Mouse (Mus musculus) limb, embryonic 15.5 days (tissue): ENCODE measurements at regions not wholly inside any gene's neighbourhood (a gene's known extent, or its start where the extent isn't known, plus 50 kb on each side); places are given as distances from the start of the nearest gene placed in this dataset.

Experiments
- ATAC-seq: fragments of 200-750 bp; cut with Nextera tagmentation; 2 replicates; pipeline ENCODE4 v1.8.0; 2017; ENCODE audit warnings: low read depth, moderate TSS enrichment; ENCODE audit not compliant: insufficient number of reproducible peaks, low FRiP score, low TSS enrichment
- H3K27ac ChIP-seq: fragments of 300-500 bp; sonication (generic); 2 replicates; pipeline ENCODE4 v1.5.1; 2015; ENCODE audit warnings: moderate library complexity, mild to moderate bottlenecking, inconsistent platforms
- H3K27me3 ChIP-seq: fragments of 300-500 bp; sonication (generic); 2 replicates; pipeline ENCODE4 v1.6.1; 2015; ENCODE audit warnings: inconsistent platforms
- H3K36me3 ChIP-seq: fragments of 300-500 bp; sonication (generic); 2 replicates; pipeline ENCODE4 v1.6.1; 2015; ENCODE audit warnings: inconsistent platforms
- H3K4me1 ChIP-seq: fragments of 300-500 bp; sonication (generic); 2 replicates; pipeline ENCODE4 v1.6.1; 2015; ENCODE audit warnings: inconsistent platforms
- H3K4me2 ChIP-seq: fragments of 300-500 bp; sonication (generic); 2 replicates; pipeline ENCODE4 v1.6.1; 2015; ENCODE audit warnings: mild to moderate bottlenecking, inconsistent platforms
- H3K4me3 ChIP-seq: fragments of 300-500 bp; sonication (generic); 2 replicates; pipeline ENCODE4 v1.5.1; 2015; ENCODE audit warnings: mild to moderate bottlenecking, inconsistent platforms
- H3K9ac ChIP-seq: fragments of 300-500 bp; sonication (generic); 2 replicates; pipeline ENCODE4 v1.6.1; 2015; ENCODE audit warnings: inconsistent platforms
- H3K9me3 ChIP-seq: fragments of 300-500 bp; sonication (generic); 2 replicates; pipeline ENCODE4 v1.6.1; 2016; ENCODE audit warnings: inconsistent platforms
- WGBS: fragments of 180-500 bp; shearing (Covaris S2); methylation state at CpG from one replicate; pipeline ENCODE4 v1.1.7; 2015; 5-methylcytosine and 5-hydroxymethylcytosine counted together

DNA sequence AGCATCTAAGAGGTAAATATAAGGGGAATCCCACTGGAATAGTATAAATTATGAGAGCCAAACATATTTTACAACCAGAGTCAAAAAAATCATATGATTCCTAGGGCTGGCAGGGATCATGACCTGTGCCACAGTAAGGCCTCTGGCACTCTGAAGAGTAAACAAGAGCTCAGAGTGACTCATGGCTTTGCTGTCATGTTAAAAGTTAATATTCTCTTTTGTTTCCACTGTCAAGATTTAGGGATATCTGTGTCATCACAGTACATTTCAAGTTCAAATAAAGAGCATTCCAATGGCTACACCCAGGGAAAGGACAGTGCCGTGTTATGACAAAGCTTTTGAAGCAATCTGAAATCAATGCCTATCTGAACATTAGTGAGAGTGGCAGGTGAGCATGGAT is 341.6 kb upstream of the Marcks start:
- Histone ChIP-seq H3K27me3 (no peaks in the 10 kb centered on the region), H3K36me3 (no peaks in the 10 kb centered on the region), H3K9me3 (no peaks in the 10 kb centered on the region), H3K4me2 (no peak overlapping the region), H3K9ac (no peak overlapping the region), H3K4me1 (no peaks in the 10 kb centered on the region), H3K27ac (no peak overlapping the region), H3K4me3 (no peak overlapping the region)
- 78% methylated on average over 1 of the region's 1 CpGs for WGBS
- no peak for ATAC-seq

DNA sequence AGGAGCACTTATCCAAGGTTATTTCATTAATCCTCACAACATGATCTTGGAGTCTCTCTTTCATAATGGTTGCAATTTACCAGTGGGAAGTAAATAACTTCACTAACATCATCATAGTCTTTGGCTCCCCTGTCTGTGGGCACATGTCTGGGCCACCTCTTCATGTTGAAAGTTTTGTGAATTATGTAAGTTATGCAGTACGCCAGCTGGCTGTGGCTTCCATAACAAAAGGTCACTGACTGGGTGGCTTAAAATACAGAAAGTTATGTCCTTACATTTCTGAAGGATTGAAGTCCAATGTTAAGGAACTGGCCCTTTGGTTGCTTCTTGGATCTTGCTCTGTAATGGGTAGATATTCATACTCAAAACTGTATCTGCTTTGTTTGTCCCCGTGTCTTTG is 339.4 kb upstream of the Marcks start:
- Histone ChIP-seq H3K4me3 (no peak overlapping the region), H3K9me3 (no peaks in the 10 kb centered on the region), H3K4me2 (no peak overlapping the region), H3K9ac (no peak overlapping the region), H3K4me1 (no peaks in the 10 kb centered on the region), H3K27me3 (no peaks in the 10 kb centered on the region), H3K27ac (no peak overlapping the region), H3K36me3 (no peaks in the 10 kb centered on the region)
- no peak for ATAC-seq
- 89% methylated on average over 2 of the region's 2 CpGs for WGBS

- WGBS = 84% methylated on average over 5 of the region's 5 CpGs
- Histone ChIP-seq H3K9me3 (no peaks in the 10 kb centered on the region), H3K4me3 (no peak overlapping the region), H3K27ac (no peak overlapping the region), H3K4me2 (no peak overlapping the region), H3K36me3 (no peaks in the 10 kb centered on the region), H3K27me3 (no peaks in the 10 kb centered on the region), H3K4me1 (no peaks in the 10 kb centered on the region), H3K9ac (no peak overlapping the region)
- no peak for ATAC-seq
Measured at GRCm38 (mm10) chr10:37473086-37473485, 334.4 kb upstream of the Marcks start.

DNA sequence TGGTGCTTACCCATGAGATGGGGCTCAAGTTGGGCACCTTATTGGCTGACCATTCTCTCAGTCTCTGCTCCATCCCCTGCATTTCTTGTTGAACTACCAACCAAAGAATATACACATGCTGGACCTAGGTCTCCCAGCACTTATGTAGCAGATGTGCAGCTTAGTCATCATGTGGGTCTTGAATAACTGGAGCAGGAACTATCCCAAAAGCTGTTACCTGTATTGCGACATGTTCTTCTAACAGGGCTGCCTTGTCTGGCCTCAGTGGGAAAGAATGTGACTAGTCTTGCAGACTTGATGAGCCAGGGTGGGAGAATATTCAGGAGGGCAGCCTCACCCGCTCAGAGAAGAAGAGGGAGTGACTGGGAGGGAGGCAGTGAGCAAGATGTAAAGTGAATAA is 318.7 kb upstream of the Marcks start:
- no peaks in the 10 kb centered on the region for H3K4me1 ChIP-seq
- no peaks in the 10 kb centered on the region for H3K27me3 ChIP-seq
- WGBS = 70% methylated on average over 2 of the region's 2 CpGs
- H3K36me3 ChIP-seq = no peaks in the 10 kb centered on the region
- no peak overlapping the region for H3K9ac ChIP-seq
- no peak overlapping the region for H3K4me3 ChIP-seq
- H3K9me3 ChIP-seq = no peaks in the 10 kb centered on the region
- 0 out of 2 replicates have a peak, but pooled peaks have one; percentile 40 for ATAC-seq
- no peak overlapping the region for H3K4me2 ChIP-seq
- no peak overlapping the region for H3K27ac ChIP-seq

- no peak overlapping the region for H3K27ac ChIP-seq
- no peaks in the 10 kb centered on the region for H3K9me3 ChIP-seq
- H3K4me1 ChIP-seq = no peaks in the 10 kb centered on the region
- no peak overlapping the region for H3K9ac ChIP-seq
- no peak for ATAC-seq
- 78% methylated on average over 2 of the region's 2 CpGs for WGBS
- H3K36me3 ChIP-seq = no peaks in the 10 kb centered on the region
- no peaks in the 10 kb centered on the region for H3K27me3 ChIP-seq
- no peak overlapping the region for H3K4me3 ChIP-seq
- H3K4me2 ChIP-seq = no peak overlapping the region
Measured at GRCm38 (mm10) chr10:37449894-37450293, 311.2 kb upstream of the Marcks start.

DNA sequence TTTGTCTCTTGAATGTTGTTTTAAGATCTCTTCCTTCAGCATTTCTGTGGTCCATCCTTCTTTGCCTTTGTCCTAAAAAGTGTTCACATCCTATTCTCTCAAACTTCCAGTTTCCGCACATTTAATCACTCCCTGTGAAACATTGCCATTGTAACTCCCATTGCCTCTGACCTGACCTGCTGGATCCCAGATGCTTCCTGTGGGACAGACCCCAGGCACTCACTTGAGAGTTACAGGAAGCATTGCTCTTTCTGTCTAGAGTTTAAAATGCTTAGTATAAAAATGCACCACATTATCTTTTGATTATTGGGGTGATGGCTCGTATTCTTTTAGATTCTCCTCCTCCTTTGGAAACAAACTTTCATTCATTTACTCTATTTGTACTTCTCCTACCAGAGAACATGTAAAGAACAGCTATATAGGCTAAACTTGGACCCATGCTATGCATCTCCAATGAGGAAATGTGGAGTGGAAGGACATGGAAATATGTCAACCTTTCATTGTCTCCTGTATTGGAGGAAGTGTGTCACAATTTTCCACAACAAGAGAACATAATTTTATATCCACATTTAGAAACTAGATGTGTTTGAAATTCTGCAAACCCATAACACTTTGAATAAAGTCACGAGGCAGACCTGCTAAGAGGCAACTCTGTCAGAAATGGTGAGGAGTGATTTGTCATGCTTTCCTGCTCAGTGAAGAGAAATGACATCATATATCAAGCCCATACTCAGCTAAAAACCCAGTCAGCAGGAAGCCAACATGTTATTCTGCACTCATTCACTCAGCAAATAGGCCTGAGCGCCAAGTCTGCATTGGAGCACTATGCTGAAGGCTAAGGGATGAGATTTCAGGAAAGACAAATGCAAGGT is 308.8 kb upstream of the Marcks start:
- Histone ChIP-seq H3K27me3 (no peaks in the 10 kb centered on the region), H3K9me3 (no peaks in the 10 kb centered on the region), H3K4me1 (no peaks in the 10 kb centered on the region), H3K4me2 (no peak overlapping the region), H3K27ac (no peak overlapping the region), H3K4me3 (no peak overlapping the region), H3K36me3 (no peaks in the 10 kb centered on the region), H3K9ac (no peak overlapping the region)
- 77% methylated on average over 4 of the region's 4 CpGs for WGBS
- ATAC-seq = no peak

GRCm38 (mm10) chr10:37439863-37440613 is 301.3 kb upstream of the Marcks start:
- Histone ChIP-seq H3K4me3 (no peak overlapping the region), H3K4me2 (no peak overlapping the region), H3K9me3 (no peaks in the 10 kb centered on the region), H3K9ac (no peak overlapping the region), H3K4me1 (peaks cover 3% of the 10 kb centered on the region; the same call in 1 of the 2 replicates), H3K27ac (no peak overlapping the region), H3K36me3 (no peaks in the 10 kb centered on the region), H3K27me3 (no peaks in the 10 kb centered on the region)
- no peak for ATAC-seq
- 59% methylated on average over 4 of the region's 4 CpGs for WGBS

DNA sequence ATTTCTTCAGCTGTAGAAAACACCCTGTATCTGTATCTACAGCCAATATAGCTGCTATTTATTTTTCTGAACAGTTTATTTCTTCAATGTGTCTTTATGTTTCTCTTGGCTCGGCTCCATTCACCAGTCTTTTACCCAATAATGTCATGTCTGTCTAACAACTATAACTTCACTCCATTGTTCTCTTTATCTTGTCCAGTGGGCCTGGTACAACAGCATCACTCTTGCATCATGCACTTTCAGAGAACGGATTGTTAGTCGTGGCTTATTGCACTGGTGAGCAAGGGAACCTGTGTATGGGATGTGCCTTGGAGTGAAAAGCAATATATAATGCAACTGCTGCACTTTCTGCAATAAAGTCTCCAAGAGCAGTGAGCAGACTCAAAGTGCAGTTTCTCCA is 299.6 kb upstream of the Marcks start:
- Histone ChIP-seq H3K36me3 (no peaks in the 10 kb centered on the region), H3K27ac (no peak overlapping the region), H3K9ac (no peak overlapping the region), H3K4me1 (peaks cover 5% of the 10 kb centered on the region; the same call in 1 of the 2 replicates), H3K4me3 (no peak overlapping the region), H3K4me2 (no peak overlapping the region), H3K27me3 (no peaks in the 10 kb centered on the region), H3K9me3 (no peaks in the 10 kb centered on the region)
- ATAC-seq = no peak
- 47% methylated on average over 3 of the region's 3 CpGs for WGBS

DNA sequence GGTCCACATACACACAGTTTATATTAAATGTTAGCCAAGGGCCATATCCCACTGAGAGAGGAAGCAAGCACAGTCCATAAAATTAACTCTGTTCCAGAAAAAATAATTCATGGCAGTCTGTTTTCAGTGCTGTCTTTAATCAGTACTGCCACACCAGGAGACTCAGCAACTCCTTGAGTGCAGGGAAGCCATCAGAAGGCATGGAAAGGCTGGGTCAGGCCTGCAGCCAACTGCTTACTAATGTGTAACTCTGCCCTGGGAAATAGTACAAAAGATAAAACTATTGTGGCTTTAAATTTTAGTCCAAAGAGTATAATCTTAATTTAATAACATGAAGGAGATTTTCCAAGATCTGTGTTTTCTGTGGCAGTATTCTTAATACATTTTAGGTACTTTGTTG is 298.1 kb upstream of the Marcks start:
- Histone ChIP-seq H3K27me3 (no peaks in the 10 kb centered on the region), H3K4me1 (peaks cover 5% of the 10 kb centered on the region; the same call in 1 of the 2 replicates), H3K4me2 (no peak overlapping the region), H3K9me3 (no peaks in the 10 kb centered on the region), H3K36me3 (no peaks in the 10 kb centered on the region), H3K9ac (no peak overlapping the region), H3K27ac (no peak overlapping the region), H3K4me3 (no peak overlapping the region)
- no peak for ATAC-seq

- ATAC-seq = no peak
- WGBS = 37% methylated on average over 5 of the region's 5 CpGs
- Histone ChIP-seq H3K9ac (no peak overlapping the region), H3K27me3 (no peaks in the 10 kb centered on the region), H3K4me3 (no peak overlapping the region), H3K9me3 (no peaks in the 10 kb centered on the region), H3K4me1 (peaks cover 5% of the 10 kb centered on the region; the same call in 1 of the 2 replicates), H3K27ac (no peak overlapping the region), H3K4me2 (no peak overlapping the region), H3K36me3 (no peaks in the 10 kb centered on the region)
Measured at GRCm38 (mm10) chr10:37434229-37434628, 295.5 kb upstream of the Marcks start.

- 33% methylated on average over 1 of the region's 1 CpGs for WGBS
- peak overlapping the region; percentile 44; the same call in 1 of the 2 replicates for H3K27ac ChIP-seq
- H3K9ac ChIP-seq = no peak overlapping the region
- H3K4me2 ChIP-seq = no peak overlapping the region
- H3K36me3 ChIP-seq = no peaks in the 10 kb centered on the region
- H3K4me3 ChIP-seq = no peak overlapping the region
- no peaks in the 10 kb centered on the region for H3K27me3 ChIP-seq
- H3K9me3 ChIP-seq = no peaks in the 10 kb centered on the region
- peaks cover 6% of the 10 kb centered on the region; the same call in 1 of the 2 replicates for H3K4me1 ChIP-seq
- ATAC-seq = no peak
Measured at GRCm38 (mm10) chr10:37423047-37423446, 284.3 kb upstream of the Marcks start.

DNA sequence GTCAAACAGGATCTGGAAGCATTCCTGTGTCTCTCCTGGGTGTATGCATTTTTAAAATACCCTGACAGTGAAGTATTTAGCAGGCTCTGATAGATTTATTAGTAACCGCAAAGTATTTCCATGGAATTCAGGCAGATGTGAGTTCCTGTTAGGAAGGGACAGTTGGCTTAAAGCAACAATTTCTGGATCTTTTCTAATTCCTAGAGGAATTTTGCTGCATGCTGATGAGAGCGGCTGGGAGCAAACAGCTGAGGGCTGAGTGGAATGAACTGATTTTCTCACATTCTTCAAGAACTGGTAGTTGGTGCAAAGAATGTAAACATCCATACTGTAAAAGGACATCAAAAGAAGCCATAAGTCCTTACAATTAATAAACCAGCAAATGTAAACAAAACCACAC is 283.9 kb upstream of the Marcks start:
- H3K4me3 ChIP-seq = no peak overlapping the region
- peaks cover 6% of the 10 kb centered on the region; the same call in 1 of the 2 replicates for H3K4me1 ChIP-seq
- H3K9me3 ChIP-seq = no peaks in the 10 kb centered on the region
- no peak overlapping the region for H3K27ac ChIP-seq
- no peak overlapping the region for H3K4me2 ChIP-seq
- no peak for ATAC-seq
- H3K9ac ChIP-seq = no peak overlapping the region
- WGBS = 13% methylated on average over 2 of the region's 2 CpGs
- H3K36me3 ChIP-seq = no peaks in the 10 kb centered on the region
- H3K27me3 ChIP-seq = no peaks in the 10 kb centered on the region
